Mouse (Mus musculus) right cerebral cortex, postnatal 10 days (tissue): ENCODE measurements around the gene Lax1.
A peak's percentile ranks its signal among the peaks of the same experiment; 100 is the strongest.
"Not testable (repeated sequence)": the region's sequence is repeated elsewhere in the genome, so short reads cannot be mapped to it uniquely, and the experiment has no call there.

Experiments
- DNase-seq, 2 experiments: peaks; one replicate each; pipeline ENCODE4 v3.0.0; 2021; ENCODE audit warnings: low spot score in 2 of 2

Lax1 gene

GRCm38 (mm10) chr1:133691046-133691445, 1.1 kb upstream of the Lax1 start:
- no peak for DNase-seq

GRCm38 (mm10) chr1:133688301-133688700, 1.6 kb downstream of the Lax1 start:
- no peak for DNase-seq

GRCm38 (mm10) chr1:133685749-133686519, 4.0 kb downstream of the Lax1 start:
- no peak for DNase-seq

- no peak for DNase-seq
These were observed 18.1 kb downstream of the Lax1 start for GRCm38 (mm10) chr1:133671801-133672200.

GRCm38 (mm10) chr1:133671266-133671665, 18.6 kb downstream of the Lax1 start:
- DNase-seq, result no peak

- DNase-seq, result no peak
These were observed 19.1 kb downstream of the Lax1 start for GRCm38 (mm10) chr1:133670776-133671175.

GRCm38 (mm10) chr1:133670190-133670589, 19.7 kb downstream of the Lax1 start:
- no peak for DNase-seq

GRCm38 (mm10) chr1:133668618-133669017, 21.3 kb downstream of the Lax1 start:
- DNase-seq, result no peak

- DNase-seq, result no peak
These were observed 22.2 kb downstream of the Lax1 start for GRCm38 (mm10) chr1:133667721-133668120.

GRCm38 (mm10) chr1:133665713-133666112, 24.2 kb downstream of the Lax1 start:
- not testable (repeated sequence) for DNase-seq

GRCm38 (mm10) chr1:133664203-133664970, 25.5 kb downstream of the Lax1 start:
- no peak for DNase-seq

GRCm38 (mm10) chr1:133663427-133663826, 26.5 kb downstream of the Lax1 start:
- peak in 1 of 2 experiments; percentile 61 for DNase-seq

- no peak for DNase-seq
These were observed 27.0 kb downstream of the Lax1 start for GRCm38 (mm10) chr1:133662941-133663340.

- DNase-seq, result peak; percentile 96 to 98
These were observed 28.5 kb downstream of the Lax1 start, which contains the start of gene Gm38394 for GRCm38 (mm10) chr1:133661203-133661933. Gm38394 (minus strand) TSS chr1:133661318.

GRCm38 (mm10) chr1:133660466-133661202, 29.3 kb downstream of the Lax1 start, which contains the start of gene Zbed6:
Zbed6 (minus strand) TSS chr1:133660885.
- DNase-seq, result peak; percentile 84 to 88

- no peak for DNase-seq
These were observed 31.0 kb downstream of the Lax1 start for GRCm38 (mm10) chr1:133658878-133659277.

- DNase-seq, result no peak
These were observed 33.1 kb downstream of the Lax1 start for GRCm38 (mm10) chr1:133656811-133657210.

- no peak for DNase-seq
These were observed 36.9 kb downstream of the Lax1 start for GRCm38 (mm10) chr1:133653033-133653432.

GRCm38 (mm10) chr1:133650288-133651055, 39.4 kb downstream of the Lax1 start:
- no peak for DNase-seq

GRCm38 (mm10) chr1:133645652-133646051, 44.3 kb downstream of the Lax1 start:
- no peak for DNase-seq

- no peak for DNase-seq
These were observed 48.7 kb downstream of the Lax1 start for GRCm38 (mm10) chr1:133641163-133641562.
